Mouse (Mus musculus) liver, embryonic 14.5 days (tissue): ENCODE results near the gene Wnt3a. TPM values are rescaled to one million over a fixed set of nuclear protein-coding genes. Genes with fewer than 3 reads are reported as not detected.

Source experiments
- ATAC-seq: fragments of 200-750 bp; cut with Nextera tagmentation; 2 replicates; pipeline ENCODE4 v1.8.0; 2017; ENCODE audit warnings: moderate number of reproducible peaks, mild to moderate bottlenecking, moderate library complexity; ENCODE audit not compliant: insufficient read depth
- DNase-seq, 3 experiments: peaks; one replicate each; pipeline ENCODE4 v3.0.0-alpha.2; 2012 to 2013; ENCODE audit warnings: low read depth in 3 of 3, low spot score in 3 of 3
- H3K27ac ChIP-seq: fragments of 300-500 bp; sonication (generic); 2 replicates; pipeline ENCODE4 v1.5.1; 2014; ENCODE audit warnings: moderate library complexity, mild to moderate bottlenecking, control low read depth, inconsistent platforms
- H3K27me3 ChIP-seq: fragments of 300-500 bp; sonication (generic); 2 replicates; pipeline ENCODE4 v1.6.1; 2014; ENCODE audit warnings: mild to moderate bottlenecking, low read length, moderate library complexity; ENCODE audit not compliant: control insufficient read depth, insufficient read depth
- H3K36me3 ChIP-seq: fragments of 300-500 bp; sonication (generic); replicated peaks from 2 replicates; pipeline ENCODE4 v1.6.1; 2014; ENCODE audit warnings: low read depth; ENCODE audit not compliant: control insufficient read depth, insufficient read depth
- H3K4me1 ChIP-seq, 2 experiments: fragments of 200-500 bp in 1 of 2; fragments of 300-500 bp in 1 of 2; sonication (generic) in 1 of 2; replicated peaks; 2 replicates each; pipeline ENCODE4 v1.6.1; 2012 to 2014; ENCODE audit warnings: antibody characterized with exemption in 1 of 2, inconsistent platforms in 1 of 2, low read length in 1 of 2; ENCODE audit not compliant: control insufficient read depth in 2 of 2, insufficient read depth in 2 of 2
- H3K4me2 ChIP-seq: fragments of 300-500 bp; sonication (generic); 2 replicates; pipeline ENCODE4 v1.6.1; 2014; ENCODE audit warnings: low read depth, mild to moderate bottlenecking, control low read depth, moderate library complexity
- H3K4me3 ChIP-seq, 2 experiments: fragments of 200-500 bp in 1 of 2; fragments of 300-500 bp in 1 of 2; sonication (generic) in 1 of 2; 2 replicates each; pipeline ENCODE4 v1.5.1; 2012 to 2014; ENCODE audit warnings: low read depth in 2 of 2, low read length in 2 of 2, mild to moderate bottlenecking in 2 of 2, control low read depth in 1 of 2, inconsistent platforms in 1 of 2, moderate library complexity in 1 of 2; ENCODE audit not compliant: insufficient read depth in 1 of 2
- H3K9ac ChIP-seq: fragments of 300-500 bp; sonication (generic); replicated peaks from 2 replicates; pipeline ENCODE4 v1.6.1; 2014; ENCODE audit warnings: mild to moderate bottlenecking, control low read depth, moderate library complexity
- H3K9me3 ChIP-seq: fragments of 300-500 bp; sonication (generic); 2 replicates; pipeline ENCODE4 v1.6.1; 2016; ENCODE audit warnings: low read length, mixed read lengths; ENCODE audit not compliant: control insufficient read depth
- CTCF ChIP-seq: IDR thresholded peaks from 2 replicates; pipeline ENCODE4 v1.5.1; 2016; ENCODE audit warnings: antibody characterized with exemption, low read depth, control low read depth
- EP300 ChIP-seq: IDR thresholded peaks from 2 replicates; pipeline ENCODE4 v1.6.1; 2016; ENCODE audit warnings: antibody characterized with exemption, low read depth
- WGBS: fragments of 180-500 bp; shearing (Covaris S2); extraction: QIAGEN DNeasy Blood & Tissue Kit; methylation state at CpG from one replicate; pipeline ENCODE4 v1.1.7; 2014; ENCODE audit not compliant: insufficient replicate concordance; 5-methylcytosine and 5-hydroxymethylcytosine counted together
- polyA plus RNA-seq, 2 experiments: library from polyadenylated mRNA; depleted of rRNA in 1 of 2; stranded (reverse) in 1 of 2; unstranded in 1 of 2; fragments of >200 nt; fragmentation: Nextera tagmentation in 1 of 2; extraction: Ambion mirVana in 1 of 2; gene quantifications; 2 replicates each; pipeline versions ENCODE4 v1.2.1 to v1.2.3; 2012 to 2014

The Wnt3a gene
- 0.01 and 0.03 TPM in 2 replicates for polyA plus RNA-seq (2012; rRNA removed)
- not detected in 2 replicates for polyA plus RNA-seq (2014; fragmentation: Nextera tagmentation; extraction: Ambion mirVana)

DNA sequence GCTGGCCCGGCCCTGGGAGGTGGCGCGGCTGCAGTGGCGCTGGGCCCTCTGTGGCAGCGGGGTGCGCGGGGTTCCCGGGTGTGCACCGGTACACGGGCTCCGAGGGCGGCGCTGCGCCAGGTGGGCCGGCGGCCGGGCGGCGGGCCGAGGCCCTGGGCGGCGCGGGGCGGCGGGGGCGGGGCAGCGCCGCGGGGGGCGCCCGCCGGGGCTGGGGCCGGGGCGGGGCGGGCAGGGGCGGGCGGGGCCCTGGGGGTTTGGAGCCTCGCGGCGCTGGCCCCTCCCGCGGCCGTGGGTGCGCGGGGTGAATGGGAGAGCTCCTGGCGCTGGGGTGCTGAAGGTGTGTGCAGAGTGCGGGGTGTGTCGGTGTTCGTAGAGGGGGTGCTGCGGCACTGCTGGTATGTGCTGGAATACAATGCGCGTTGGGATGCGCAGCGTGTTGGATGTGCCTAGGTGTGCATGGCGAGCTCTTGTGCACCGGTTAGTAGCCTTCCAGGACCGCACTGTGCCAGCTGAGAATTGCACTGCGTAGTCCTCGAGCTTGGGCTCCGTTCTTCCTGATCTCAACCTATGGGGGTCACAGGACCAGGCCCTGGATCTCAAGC is at the start of gene Wnt3a:
Gene Wnt3a, minus strand, starts transcription at position 51 of the 602 bp plus-strand sequence.
- no peak within 1 kb of the TSS for H3K4me2 ChIP-seq
- 3% methylated on average over 42 of the region's 60 CpGs for WGBS
- ATAC-seq (no peak), DNase-seq (no peak)
- no peaks in the 10 kb centered on the region for H3K9me3 ChIP-seq
- H3K27ac ChIP-seq, result no peak within 1 kb of the TSS
- no peak within 1 kb of the TSS for H3K4me3 ChIP-seq
- peaks cover 78% of the 10 kb centered on the region for H3K27me3 ChIP-seq
- H3K9ac ChIP-seq, result no peak within 1 kb of the TSS
- H3K36me3 ChIP-seq, result no peaks in the 10 kb centered on the region
- no peaks in the 10 kb centered on the region for H3K4me1 ChIP-seq
- TF ChIP-seq CTCF (no peak), EP300 (no peak)

DNA sequence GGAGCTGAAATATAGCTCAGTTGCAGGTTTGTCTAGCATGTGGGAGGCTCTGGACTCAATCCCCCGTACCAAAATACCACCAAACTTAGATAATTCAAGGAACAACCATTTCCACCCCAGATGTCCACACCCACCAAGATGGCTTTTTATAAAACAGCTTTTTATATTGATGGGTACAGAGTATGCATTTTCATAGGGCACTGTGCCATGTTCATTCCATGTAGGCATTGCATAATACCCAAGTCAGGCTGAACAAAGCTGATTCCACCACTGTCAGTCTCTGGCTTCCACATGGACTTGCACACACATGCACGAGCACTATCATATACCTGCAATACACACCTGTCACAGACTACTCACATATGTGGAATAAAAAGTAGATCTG is 48.2 kb upstream of the Wnt3a start:
- TF ChIP-seq CTCF, result no peak
- no peak for TF ChIP-seq EP300
- H3K9ac ChIP-seq, result no peak overlapping the region
- H3K4me2 ChIP-seq, result no peak overlapping the region
- no peak overlapping the region for H3K4me3 ChIP-seq
- ATAC-seq (no peak), DNase-seq (no peak)
- no peaks in the 10 kb centered on the region for H3K9me3 ChIP-seq
- H3K36me3 ChIP-seq, result no peaks in the 10 kb centered on the region
- H3K4me1 ChIP-seq, result no peaks in the 10 kb centered on the region
- H3K27ac ChIP-seq, result no peak overlapping the region
- 54% methylated on average over 2 of the region's 2 CpGs for WGBS
- H3K27me3 ChIP-seq, result no peaks in the 10 kb centered on the region

DNA sequence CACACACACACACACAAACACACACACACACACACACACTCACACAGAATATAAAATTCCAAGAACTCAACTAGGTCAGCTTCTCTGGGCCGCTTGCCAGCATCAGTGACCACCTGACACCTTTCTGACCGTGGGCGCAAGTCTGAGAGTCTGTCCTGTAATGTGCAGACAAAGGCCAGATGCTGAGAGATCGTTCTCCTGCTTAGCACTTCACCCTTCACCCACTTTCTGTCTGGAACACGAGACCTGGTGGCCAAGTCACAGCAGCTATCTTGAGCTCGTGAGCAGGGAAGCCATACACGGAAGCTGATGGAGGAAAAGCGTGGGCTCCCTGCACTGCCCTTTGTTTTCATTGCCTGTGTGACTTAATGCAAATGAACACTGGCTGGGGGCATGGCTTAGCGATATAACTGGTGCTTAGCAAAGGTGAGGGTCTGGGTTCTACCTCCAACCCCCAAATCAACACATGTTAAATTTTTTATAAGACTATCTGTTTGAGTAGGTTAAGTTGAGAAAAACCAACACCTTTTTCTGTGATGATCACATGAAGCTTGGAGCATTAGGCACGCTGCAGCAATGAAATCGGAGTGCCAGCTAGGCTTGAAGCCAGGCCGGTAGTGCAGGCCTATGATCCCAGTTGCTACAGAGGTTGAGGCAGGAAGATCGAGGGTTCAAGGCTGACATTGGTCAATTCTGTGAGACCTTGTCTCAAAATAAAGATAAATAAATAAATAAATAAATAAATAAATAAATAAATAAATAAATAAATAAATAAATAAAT is 47.6 kb upstream of the Wnt3a start:
- no peaks in the 10 kb centered on the region for H3K27me3 ChIP-seq
- DNase-seq (no peak), ATAC-seq (no peak)
- H3K4me2 ChIP-seq, result no peak overlapping the region
- no peak overlapping the region for H3K4me3 ChIP-seq
- TF ChIP-seq EP300 (no peak), CTCF (no peak)
- no peak overlapping the region for H3K9ac ChIP-seq
- 63% methylated on average over 13 of the region's 13 CpGs for WGBS
- no peaks in the 10 kb centered on the region for H3K9me3 ChIP-seq
- H3K27ac ChIP-seq, result no peak overlapping the region
- no peaks in the 10 kb centered on the region for H3K4me1 ChIP-seq
- no peaks in the 10 kb centered on the region for H3K36me3 ChIP-seq

DNA sequence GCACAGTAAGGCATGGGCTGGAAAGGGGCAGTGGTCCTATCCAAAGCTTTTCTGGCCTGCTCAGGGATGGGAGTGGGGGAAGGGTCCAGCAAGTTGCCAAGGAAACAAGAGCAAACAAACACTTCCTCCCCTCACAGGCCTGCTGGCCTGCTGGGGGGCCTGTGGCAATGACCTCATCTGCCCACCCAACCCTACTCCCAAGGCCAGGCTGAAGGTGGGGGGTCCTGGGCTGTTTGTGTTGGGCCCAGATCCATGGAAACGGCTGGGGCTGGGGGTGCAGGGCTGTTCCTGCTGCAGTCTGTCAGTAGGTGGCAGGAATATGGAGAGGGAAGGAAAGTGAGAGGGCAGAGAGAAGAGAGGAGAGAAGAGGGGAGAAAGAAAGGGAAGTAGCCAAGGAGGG is 45.8 kb upstream of the Wnt3a start:
- H3K27ac ChIP-seq, result no peak overlapping the region
- DNase-seq (no peak), ATAC-seq (no peak)
- no peaks in the 10 kb centered on the region for H3K27me3 ChIP-seq
- TF ChIP-seq CTCF (no peak), EP300 (no peak)
- H3K36me3 ChIP-seq, result no peaks in the 10 kb centered on the region
- no peak overlapping the region for H3K4me3 ChIP-seq
- no peak overlapping the region for H3K9ac ChIP-seq
- H3K9me3 ChIP-seq, result no peaks in the 10 kb centered on the region
- 26% methylated on average over 1 of the region's 1 CpGs for WGBS
- no peak overlapping the region for H3K4me2 ChIP-seq
- H3K4me1 ChIP-seq, result no peaks in the 10 kb centered on the region

DNA sequence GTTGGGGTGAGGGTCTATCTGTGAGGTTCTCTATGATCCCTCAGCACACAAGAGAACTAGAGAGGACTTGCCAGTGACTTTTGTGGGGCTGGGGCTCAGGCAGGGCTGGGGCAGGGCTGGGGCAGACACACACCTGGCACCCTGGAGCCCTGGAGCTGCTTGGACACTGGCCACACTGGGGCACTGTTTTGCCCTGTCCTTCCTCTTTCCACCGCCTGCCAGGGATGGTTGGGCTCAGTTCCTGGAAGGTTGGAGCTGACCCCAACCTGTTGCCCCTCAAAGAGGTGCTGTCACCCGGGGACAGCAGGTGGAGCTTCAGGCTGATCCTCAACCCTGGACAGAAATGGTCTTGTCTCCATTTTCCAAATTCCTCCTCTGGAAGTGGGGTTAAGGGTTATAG is 45.4 kb upstream of the Wnt3a start:
- DNase-seq (no peak), ATAC-seq (no peak)
- H3K36me3 ChIP-seq, result no peaks in the 10 kb centered on the region
- H3K4me1 ChIP-seq, result no peaks in the 10 kb centered on the region
- no peak overlapping the region for H3K4me3 ChIP-seq
- WGBS, result 24% methylated on average over 2 of the region's 2 CpGs
- H3K9ac ChIP-seq, result no peak overlapping the region
- no peaks in the 10 kb centered on the region for H3K9me3 ChIP-seq
- no peak overlapping the region for H3K27ac ChIP-seq
- H3K27me3 ChIP-seq, result no peaks in the 10 kb centered on the region
- no peak overlapping the region for H3K4me2 ChIP-seq
- TF ChIP-seq CTCF (no peak), EP300 (no peak)
